Mouse (Mus musculus) embryo, embryonic 10.5 days (tissue): ENCODE results near the gene Chil3.
"Not testable (repeated sequence)": the region's sequence is repeated elsewhere in the genome, so short reads cannot be mapped to it uniquely, and the experiment has no call there.

Source experiments
- DNase-seq: peaks from one replicate; pipeline ENCODE4 v3.0.0-alpha.2; 2015; ENCODE audit warnings: low spot score

Gene Chil3

DNA sequence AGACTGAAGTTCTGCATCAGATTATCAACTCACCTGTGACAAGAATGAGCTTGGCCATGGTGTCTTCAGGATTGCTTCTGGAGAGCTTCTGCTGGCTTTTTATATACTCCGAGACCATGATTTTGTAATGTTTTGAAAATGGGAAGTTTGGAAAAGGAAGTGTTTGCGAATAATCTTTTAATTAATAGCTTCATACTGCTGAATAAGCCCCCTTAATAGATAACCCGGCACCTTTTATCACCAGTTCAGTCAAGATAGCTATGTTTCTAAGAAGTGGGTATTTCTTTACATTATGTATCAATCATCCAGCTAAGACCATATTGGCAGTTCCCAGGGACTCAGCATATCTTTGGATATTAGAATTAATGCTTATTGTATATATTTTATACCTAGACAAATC lies at the start of gene Chil3:
Gene Chil3 (minus strand): TSS at position 101 of the 400 bp plus-strand sequence.
- DNase-seq: no peak

DNA sequence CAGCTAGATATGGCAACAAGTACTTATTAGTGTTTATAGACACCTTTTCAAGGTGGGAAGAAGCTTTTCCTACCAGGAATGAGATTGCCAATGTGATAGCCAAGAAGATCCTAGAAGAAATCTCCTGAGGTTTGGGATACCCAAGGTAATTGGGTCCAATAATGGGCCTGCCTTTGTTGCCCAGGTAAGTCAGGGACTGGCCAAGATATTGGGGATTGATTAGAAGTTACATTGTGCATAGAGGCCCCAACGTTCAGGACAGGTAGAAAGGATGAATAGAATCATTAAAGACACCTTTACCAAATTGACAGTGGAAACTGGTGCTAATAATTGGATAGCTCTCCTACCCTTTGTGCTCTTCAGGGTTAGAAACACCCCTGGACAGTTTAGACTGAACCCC lies 30.7 kb upstream of the Chil3 start:
- DNase-seq: not testable (repeated sequence)

DNA sequence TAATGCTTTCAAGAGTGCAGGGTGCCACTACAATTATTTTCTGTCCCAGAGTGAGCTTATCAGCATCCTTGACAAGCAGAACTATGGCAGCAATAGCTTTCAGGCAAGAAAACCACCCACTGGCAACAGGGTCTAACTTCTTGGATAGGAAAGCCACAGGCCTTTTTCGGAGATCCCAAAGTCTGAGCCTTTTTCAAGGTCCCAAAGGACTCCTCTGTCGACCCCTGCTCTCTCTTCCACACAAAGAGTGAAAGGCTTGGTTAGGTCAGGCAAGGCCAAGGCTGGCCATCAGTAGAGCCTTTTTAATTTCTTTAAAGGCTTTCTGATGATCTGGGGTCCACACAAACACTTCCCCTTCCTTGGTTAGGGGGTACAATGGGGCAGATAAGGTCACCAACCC lies 29.9 kb upstream of the Chil3 start:
- not testable (repeated sequence) for DNase-seq

DNA sequence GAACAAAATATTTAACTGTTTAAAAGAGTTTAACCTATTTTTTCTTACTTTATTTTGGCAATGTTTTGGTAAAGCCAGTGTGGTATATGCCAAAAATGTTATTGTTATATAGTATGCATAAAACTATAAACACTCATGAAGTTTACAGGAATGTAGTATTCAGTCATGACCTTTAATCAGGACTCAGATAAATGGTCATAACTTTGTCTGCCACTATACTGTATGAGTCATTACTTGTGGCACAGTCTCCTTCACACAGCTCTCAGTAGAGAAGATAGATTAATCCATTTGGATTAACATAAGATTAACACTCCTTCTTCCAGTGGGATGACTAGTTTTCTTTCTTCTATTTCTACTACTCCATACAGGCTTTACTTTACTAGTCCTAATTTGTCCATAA lies 28.9 kb upstream of the Chil3 start:
- no peak for DNase-seq

DNA sequence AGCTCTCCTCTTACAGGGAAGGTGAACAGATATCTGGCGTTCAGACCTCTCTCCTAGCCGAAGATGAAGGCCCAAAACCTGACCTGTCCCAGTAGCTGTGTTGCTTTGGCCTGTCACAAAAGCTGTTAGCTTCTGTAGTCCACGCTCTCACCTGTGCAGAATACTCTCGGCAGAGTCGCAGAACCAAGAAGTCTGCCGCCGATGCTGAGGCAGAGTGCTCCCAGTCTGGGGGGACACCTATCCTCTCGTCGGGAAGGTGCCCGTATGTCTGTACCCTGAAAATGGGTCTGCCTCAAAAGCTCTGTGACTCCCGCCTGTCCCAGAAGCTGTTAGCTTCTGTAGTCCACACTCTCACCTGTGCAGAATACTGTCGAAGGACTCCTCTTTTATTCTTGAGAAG lies 28.1 kb upstream of the Chil3 start:
- DNase-seq: no peak

DNA sequence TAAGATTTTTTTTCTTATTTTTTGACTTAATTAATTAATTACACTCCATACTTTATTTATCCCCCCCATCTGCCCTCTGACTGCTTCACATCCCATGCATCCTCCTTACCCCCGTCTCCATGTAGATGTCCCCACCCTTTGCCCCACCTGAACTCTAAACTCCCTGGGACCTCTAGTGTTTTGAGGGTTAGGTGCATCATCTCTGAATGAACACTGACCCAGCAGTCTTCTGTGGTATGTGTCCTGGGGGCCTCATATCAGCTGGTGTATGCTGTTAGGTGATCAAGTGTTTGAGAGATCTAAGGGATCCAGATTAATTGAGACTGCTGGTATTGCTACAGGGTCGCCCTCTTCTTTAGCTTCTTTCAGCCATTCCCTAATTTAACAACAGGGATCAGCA lies 20.6 kb upstream of the Chil3 start:
- DNase-seq: no peak

DNA sequence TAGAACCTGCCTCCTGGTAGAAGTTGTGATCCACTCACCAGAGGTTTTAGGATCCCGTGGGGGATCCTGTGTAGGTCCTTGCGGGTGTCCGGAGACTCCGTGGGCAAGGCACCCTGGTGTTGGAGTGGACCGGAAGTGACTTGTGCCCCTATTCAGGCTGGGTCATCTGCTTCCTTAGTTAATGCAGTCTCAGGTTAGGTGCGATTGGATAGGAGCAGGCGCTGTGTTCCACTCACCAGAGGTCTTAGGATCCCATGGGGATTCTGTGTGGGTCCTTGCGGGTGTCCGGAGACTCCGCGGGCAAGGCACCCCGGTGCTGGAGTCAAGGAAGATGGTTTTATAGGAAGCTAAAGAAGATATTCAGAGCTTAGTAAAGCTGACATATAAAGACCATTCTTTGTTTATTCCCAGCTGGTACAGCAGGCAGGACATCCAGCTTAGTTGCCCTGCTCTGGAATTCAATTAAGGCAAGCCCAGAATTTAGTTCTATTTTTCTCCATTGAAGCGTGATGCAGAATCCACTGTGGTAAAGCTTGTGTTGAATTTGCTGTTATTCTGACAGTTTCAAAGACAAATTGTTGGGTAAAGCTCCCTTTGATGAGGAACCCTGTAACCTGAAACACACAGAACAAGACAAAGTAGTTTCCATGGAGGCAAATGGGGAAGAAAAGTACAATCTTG lies 10.3 kb upstream of the Chil3 start:
- DNase-seq: no peak

DNA sequence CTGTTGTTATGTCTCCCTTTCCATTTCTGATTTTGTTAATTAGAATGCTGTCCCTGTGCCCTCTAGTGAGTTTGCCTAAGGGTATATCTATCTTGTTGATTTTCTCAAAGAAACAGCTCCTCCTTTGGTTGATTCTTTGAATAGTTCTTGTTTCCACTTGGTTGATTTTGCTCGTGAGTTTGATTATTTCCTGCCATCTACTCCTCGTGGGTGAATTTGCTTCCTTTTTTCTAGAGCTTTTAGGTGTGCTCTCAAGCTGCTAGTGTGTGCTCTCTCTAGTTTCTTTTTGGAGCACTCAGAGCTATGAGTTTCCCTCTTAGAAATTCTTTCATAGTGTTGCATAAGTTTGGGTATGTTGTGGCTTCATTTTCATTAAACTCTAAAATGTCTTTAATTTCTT lies 7.6 kb upstream of the Chil3 start:
- not testable (repeated sequence) for DNase-seq

DNA sequence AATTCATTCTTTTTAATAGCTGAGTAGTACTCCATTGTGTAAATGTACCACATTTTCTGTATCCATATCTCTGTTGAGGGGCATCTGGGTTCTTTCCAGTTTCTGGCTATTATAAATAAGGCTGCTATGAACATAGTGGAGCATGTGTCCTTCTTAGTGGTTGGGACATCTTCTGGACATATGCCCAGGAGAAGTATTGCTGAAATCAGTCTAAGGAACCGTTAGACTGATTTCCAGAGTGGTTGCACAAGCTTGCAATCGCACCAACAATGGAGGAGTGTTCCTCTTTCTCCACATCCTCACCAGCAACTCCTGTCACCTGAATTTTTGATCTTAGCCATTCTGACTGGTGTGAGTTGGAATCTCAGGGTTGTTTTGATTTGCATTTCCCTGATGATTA lies 5.1 kb upstream of the Chil3 start:
- DNase-seq: not testable (repeated sequence)

DNA sequence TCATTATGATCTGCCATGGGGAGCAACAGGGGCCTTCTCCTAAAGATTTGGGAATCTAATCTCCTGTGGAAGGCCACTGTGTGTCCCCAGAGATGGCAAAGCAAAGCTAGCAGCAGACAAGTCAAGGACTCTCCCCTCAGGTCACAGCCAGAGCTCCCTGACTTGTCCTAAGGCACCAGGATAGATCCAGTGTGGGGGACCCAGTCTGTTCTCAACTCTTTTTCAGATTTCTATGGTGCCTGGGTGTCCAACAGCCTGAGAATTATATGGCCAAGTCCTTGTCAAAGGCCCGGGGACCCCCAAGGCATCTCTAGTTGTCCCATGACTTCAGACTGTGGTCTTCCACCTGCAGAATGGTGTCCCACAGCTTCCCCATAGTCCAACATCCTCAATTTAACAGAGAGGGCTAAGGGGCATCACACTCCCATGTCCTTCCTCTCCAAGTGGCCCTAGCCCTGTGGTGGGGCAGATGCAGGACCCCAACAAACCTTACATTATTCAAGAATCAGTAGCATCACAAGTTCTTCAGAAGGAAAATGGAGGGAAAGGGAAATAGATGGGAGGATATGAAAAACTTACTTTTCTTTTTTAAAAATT lies 3.9 kb upstream of the Chil3 start:
- DNase-seq: no peak

DNA sequence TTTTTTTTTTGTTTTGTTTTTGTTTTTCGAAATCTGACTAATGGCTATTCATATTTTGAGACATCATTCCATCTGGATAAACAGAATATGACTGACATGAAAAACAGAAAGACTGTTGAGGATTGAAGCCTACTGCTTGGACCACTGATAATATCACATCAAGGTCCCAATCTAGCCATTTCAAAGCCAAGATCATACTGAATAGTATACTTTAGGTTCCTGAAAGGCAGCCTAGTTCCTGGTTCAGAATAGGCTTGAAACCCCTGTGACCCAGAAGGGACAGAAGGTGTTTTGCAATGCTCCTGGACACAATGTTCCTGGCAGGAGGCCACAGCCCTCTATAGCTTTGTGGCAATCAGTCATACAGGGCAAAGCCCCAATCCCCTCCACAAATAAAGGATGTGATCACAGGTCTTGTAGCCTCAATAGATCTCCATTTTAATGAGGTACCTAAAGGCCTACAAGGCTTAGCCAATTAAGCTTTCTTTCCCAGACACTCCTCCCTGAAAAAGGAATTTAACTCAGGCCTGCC lies 3.2 kb upstream of the Chil3 start:
- DNase-seq: peak; percentile 19

DNA sequence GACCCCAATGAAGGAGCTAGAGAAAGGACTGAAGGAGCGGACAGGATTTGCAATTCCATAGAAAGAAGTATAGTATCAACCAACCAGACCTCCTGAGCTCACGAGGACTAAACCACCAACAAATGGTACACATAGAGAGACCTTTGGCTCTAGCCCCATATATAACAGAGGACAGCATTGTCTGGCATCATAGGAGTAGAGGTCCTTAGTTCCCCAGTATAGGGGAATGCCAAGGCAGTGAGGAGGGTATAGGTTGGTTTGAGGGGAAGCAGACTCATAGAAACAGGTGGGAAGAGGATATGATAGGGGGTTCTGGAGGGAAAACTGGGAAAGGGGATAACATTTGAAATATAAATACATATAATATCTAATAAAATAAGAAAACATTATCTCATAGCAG lies 13.0 kb downstream of the Chil3 start:
- DNase-seq: no peak

DNA sequence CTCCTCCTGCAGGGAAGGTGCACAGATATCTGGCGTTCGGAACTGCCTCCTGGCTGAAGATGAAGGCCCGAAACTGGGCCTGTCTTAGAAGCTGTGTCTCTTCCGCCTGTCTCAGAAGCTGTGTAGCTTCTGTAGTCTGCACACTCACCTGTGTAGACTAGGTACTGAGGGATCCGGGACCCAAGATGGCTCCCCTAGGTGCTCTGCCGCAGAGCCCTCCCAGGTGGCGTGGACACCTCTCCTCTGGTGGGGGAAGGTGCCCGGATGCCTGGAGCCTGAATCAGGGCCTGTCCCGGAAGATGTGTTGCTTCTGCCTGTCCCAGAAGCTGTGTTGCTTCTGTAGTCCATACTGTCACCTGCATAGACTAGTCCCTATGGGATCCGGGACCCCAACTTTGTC lies 23.3 kb downstream of the Chil3 start:
- DNase-seq: no peak

DNA sequence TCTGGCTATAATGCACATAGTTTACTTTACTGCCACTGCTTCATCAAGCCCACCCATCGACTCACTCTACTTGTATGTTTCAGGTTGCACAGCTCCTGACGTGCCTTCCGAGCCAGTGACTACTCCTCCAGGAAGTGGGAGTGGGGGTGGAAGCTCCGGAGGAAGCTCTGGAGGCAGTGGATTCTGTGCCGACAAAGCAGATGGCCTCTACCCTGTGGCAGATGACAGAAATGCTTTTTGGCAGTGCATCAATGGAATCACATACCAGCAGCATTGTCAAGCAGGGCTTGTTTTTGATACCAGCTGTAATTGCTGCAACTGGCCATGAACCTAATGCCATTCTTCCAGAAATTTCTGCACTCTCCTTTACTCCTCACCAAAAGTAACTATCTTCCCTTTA lies 35.7 kb downstream of the Chil3 start:
- no peak for DNase-seq

DNA sequence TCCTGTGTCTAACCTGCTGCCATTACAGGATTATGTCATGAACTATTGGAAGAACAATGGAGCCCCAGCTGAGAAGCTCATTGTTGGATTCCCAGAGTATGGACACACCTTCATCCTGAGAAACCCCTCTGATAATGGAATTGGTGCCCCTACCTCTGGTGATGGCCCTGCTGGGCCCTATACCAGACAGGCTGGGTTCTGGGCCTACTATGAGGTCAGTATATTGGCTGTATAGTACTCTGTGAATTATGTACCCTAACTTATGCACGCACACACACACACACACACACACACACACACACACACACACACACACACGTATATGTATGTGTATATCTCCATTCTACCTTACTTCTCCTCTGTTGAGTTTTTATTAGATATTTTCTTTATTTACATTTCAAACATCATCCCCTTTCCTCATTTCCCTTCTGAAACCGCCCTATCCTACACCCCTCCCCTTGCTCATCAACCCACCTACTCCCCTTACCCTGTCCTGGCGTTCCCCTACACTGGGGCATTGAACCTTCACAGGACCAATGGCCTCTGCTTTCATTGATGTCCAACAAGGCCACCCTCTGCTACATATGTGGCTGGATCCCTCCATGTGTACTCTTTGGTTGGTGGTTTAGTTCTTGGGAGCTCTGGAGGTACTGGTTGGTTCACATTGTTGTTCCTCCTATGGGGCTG lies 38.4 kb downstream of the Chil3 start:
- DNase-seq: no peak

DNA sequence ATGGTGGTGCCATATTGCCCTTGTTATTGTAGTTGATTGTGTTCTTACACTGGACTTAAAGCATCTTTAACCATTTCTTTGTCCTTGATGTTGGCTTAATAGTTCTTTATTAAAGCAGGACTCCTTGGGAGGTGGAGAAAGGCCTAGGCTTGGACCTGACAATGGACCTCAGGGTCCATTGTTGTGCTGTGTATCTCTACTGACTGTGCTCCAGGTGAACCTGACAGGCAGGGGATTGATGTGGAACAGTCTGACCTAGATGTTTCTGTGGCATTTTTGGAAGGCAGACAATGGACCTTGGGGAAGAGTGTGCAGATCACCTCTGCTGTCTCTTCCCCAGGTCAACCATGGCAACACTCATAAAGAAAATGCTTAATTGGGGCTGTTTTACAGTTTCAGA lies 40.4 kb downstream of the Chil3 start:
- DNase-seq: no peak

DNA sequence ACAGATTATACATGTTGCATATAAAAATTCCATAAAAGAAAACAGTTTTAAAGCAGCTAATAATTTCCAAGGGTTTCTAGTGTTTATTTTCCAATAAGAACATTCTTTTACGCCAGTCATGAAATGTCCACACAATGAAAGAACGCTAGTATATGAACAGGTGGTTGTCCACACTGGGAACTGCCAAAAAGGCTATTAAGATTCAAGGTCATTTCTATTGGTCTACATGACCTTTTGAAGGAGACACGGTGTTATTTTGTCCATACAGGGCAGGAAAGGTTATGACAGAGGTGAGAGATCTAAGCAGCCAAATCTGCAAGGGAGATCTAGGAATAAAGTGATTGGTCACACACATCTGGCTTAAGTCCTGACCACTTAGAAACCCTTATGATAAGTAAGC lies 54.4 kb downstream of the Chil3 start, which contains the start of gene Chia1:
Gene Chia1 (plus strand): TSS at position 301 of the 400 bp plus-strand sequence.
- DNase-seq: no peak
